Mouse (Mus musculus) G1E (cell line): ENCODE measurements around the gene Spata5.

Experiments used
- CTCF ChIP-seq: IDR thresholded peaks from 2 replicates; pipeline ENCODE4 v1.5.1; 2012; ENCODE audit warnings: low read depth, low read length, inconsistent platforms, mixed read lengths
- GATA1 ChIP-seq: IDR thresholded peaks from 2 replicates; pipeline ENCODE4 v1.6.1; 2012; ENCODE audit warnings: borderline replicate concordance, low read length, inconsistent platforms, mixed read lengths
- POLR2AphosphoS5 ChIP-seq: IDR thresholded peaks from 2 replicates; pipeline ENCODE4 v1.6.1; 2012; ENCODE audit warnings: low read depth, low read length, inconsistent platforms; ENCODE audit not compliant: insufficient replicate concordance
- TAL1 ChIP-seq: conservative IDR thresholded peaks from 2 replicates; pipeline ENCODE4 v1.6.1; 2012; ENCODE audit warnings: low read depth, low read length, inconsistent platforms, mixed read lengths

GRCm38 (mm10) chr3:37550190-37550589 lies 130.5 kb downstream of the Spata5 start:
- TF ChIP-seq CTCF (no peak), TAL1 (no peak), GATA1 (no peak), POLR2AphosphoS5 (no peak)
